Mouse (Mus musculus): ENCODE results near the gene Sycp2l. TPM values are rescaled to one million over a fixed set of nuclear protein-coding genes. Genes with fewer than 3 reads are reported as not detected.

Sycp2l gene
- polyA plus RNA-seq, 1 experiment = 0.37 TPM

DNA sequence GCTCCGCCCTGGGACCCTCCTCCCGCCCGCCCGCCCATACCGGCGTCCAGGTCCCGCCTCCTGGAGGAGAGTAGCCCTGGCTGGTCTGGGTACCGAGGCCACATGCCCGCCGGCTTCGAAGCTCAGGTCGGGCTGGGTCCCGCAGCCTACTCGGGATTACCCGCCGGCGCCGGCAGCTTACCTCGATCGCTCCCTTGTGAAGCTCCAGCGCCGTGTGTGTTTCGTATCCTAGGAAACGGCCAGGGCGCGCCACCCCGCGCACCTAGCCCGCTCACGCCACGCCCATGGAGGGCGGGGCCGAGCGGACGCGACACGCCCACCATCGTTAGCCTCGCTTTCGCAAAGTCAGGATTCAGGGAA is 34.7 kb upstream of the Sycp2l start, which contains the start of gene Mak:
Gene Mak, minus strand, starts transcription at position 286 of the 360 bp plus-strand sequence.
- peak within 1 kb of the TSS; percentile 63 for H3K4me3 ChIP-seq (ENCODE audit: low read depth, low read length)
- no peaks in the 10 kb centered on the region for H3K9me3 ChIP-seq (replicated peaks; ENCODE audit: control insufficient read depth, insufficient read depth, low read length, poor library complexity, severe bottlenecking)
- H3K9ac ChIP-seq (ENCODE audit: low read depth, poor library complexity, severe bottlenecking) = peak within 1 kb of the TSS; percentile 66
- TF ChIP-seq POLR2A (IDR thresholded peaks at IDR 0.05; ENCODE audit: insufficient read depth, low read length) (no peak), EP300 (IDR thresholded peaks at IDR 0.05; ENCODE audit: insufficient read depth, low read depth, low read length) (no peak), CTCF (IDR thresholded peaks at IDR 0.05; ENCODE audit: low read depth, low read length) (no peak)
- no peaks in the 10 kb centered on the region for H3K27me3 ChIP-seq (ENCODE audit: control insufficient read depth, insufficient read depth, low read length, poor library complexity, severe bottlenecking)
- H3K36me3 ChIP-seq (ENCODE audit: control insufficient read depth, insufficient read depth, low read length, poor library complexity, severe bottlenecking) = no peaks in the 10 kb centered on the region
- no peaks in the 10 kb centered on the region for H3K4me1 ChIP-seq (ENCODE audit: control insufficient read depth, insufficient read depth, low read length)
- no peak within 1 kb of the TSS for H3K27ac ChIP-seq (ENCODE audit: insufficient read depth, low read length)

DNA sequence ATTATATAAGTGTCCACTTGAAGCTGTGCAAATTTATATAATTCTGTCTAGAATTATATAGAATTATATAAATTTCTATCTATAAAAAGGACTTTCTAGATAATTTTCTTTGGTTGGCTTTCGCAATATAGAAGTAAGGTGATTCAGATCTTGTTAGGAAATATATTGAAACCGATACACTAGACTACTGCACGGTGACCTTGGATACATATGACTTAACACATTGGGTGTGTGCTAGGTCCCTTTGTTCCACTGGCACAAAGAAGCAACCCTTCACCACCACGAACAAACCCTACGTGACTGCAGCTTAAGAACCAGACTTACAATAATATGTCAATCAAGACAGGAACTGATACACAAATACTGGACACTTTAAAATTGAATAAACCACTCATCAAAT is 34.2 kb upstream of the Sycp2l start:
- H3K27ac ChIP-seq (ENCODE audit: insufficient read depth, low read length) = no peak overlapping the region
- H3K9ac ChIP-seq (ENCODE audit: low read depth, poor library complexity, severe bottlenecking) = no peak overlapping the region
- no peak overlapping the region for H3K4me3 ChIP-seq (ENCODE audit: low read depth, low read length)
- H3K36me3 ChIP-seq (ENCODE audit: control insufficient read depth, insufficient read depth, low read length, poor library complexity, severe bottlenecking) = no peaks in the 10 kb centered on the region
- H3K4me1 ChIP-seq (ENCODE audit: control insufficient read depth, insufficient read depth, low read length) = no peaks in the 10 kb centered on the region
- H3K9me3 ChIP-seq (replicated peaks; ENCODE audit: control insufficient read depth, insufficient read depth, low read length, poor library complexity, severe bottlenecking) = no peaks in the 10 kb centered on the region
- TF ChIP-seq EP300 (IDR thresholded peaks at IDR 0.05; ENCODE audit: insufficient read depth, low read depth, low read length) (no peak), POLR2A (IDR thresholded peaks at IDR 0.05; ENCODE audit: insufficient read depth, low read length) (no peak)
- H3K27me3 ChIP-seq (ENCODE audit: control insufficient read depth, insufficient read depth, low read length, poor library complexity, severe bottlenecking) = no peaks in the 10 kb centered on the region

DNA sequence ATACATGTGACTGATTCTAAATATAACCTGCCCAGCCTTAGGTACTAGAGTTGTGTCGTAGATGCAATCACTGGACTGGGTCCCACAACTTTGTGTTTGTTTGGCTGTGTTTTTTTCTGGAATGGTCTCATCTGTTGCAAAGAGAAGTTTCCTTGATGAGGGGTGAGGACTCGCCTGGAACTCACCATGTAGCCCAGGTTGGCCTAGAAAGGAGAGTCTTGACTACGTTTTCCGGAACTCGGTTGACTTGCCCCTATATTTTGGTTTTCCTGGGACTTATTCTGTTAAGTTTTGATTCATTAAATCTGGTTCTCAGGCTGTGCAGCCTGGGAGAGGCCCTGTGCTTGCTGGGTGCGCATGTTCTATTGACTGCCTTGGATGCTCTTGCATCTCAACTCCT is 33.4 kb upstream of the Sycp2l start:
- Histone ChIP-seq H3K9ac (ENCODE audit: low read depth, poor library complexity, severe bottlenecking) (no peak overlapping the region), H3K9me3 (replicated peaks; ENCODE audit: control insufficient read depth, insufficient read depth, low read length, poor library complexity, severe bottlenecking) (no peaks in the 10 kb centered on the region), H3K36me3 (ENCODE audit: control insufficient read depth, insufficient read depth, low read length, poor library complexity, severe bottlenecking) (no peaks in the 10 kb centered on the region), H3K4me1 (ENCODE audit: control insufficient read depth, insufficient read depth, low read length) (no peaks in the 10 kb centered on the region), H3K27me3 (ENCODE audit: control insufficient read depth, insufficient read depth, low read length, poor library complexity, severe bottlenecking) (no peaks in the 10 kb centered on the region), H3K27ac (ENCODE audit: insufficient read depth, low read length) (no peak overlapping the region), H3K4me3 (ENCODE audit: low read depth, low read length) (no peak overlapping the region)
- TF ChIP-seq CTCF (IDR thresholded peaks at IDR 0.05; ENCODE audit: low read depth, low read length) (no peak), POLR2A (IDR thresholded peaks at IDR 0.05; ENCODE audit: insufficient read depth, low read length) (no peak), EP300 (IDR thresholded peaks at IDR 0.05; ENCODE audit: insufficient read depth, low read depth, low read length) (no peak)

DNA sequence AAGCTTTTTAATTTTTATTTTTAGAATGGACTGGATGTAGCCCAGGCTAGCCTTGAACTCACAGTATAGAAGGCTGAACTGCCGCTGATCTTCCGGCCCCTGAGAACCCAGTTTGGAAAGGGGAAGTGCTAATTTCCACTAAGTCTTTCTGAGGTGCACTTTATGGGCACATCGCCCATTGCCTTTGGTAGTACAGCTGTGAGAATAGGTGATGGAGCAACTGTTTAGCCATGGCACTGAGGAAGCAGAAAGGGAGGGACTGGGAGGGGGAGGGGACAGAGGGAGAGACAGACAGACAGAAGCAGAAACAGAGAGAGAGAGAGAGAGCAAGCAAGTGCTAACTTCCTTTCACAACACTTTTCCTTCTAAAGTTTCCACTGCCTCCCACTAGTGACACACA is 29.6 kb upstream of the Sycp2l start:
- Histone ChIP-seq H3K27ac (ENCODE audit: insufficient read depth, low read length) (no peak overlapping the region), H3K9ac (ENCODE audit: low read depth, poor library complexity, severe bottlenecking) (no peak overlapping the region), H3K9me3 (replicated peaks; ENCODE audit: control insufficient read depth, insufficient read depth, low read length, poor library complexity, severe bottlenecking) (no peaks in the 10 kb centered on the region), H3K27me3 (ENCODE audit: control insufficient read depth, insufficient read depth, low read length, poor library complexity, severe bottlenecking) (no peaks in the 10 kb centered on the region), H3K4me1 (ENCODE audit: control insufficient read depth, insufficient read depth, low read length) (no peaks in the 10 kb centered on the region), H3K36me3 (ENCODE audit: control insufficient read depth, insufficient read depth, low read length, poor library complexity, severe bottlenecking) (no peaks in the 10 kb centered on the region), H3K4me3 (ENCODE audit: low read depth, low read length) (no peak overlapping the region)
- no peak for TF ChIP-seq CTCF (IDR thresholded peaks at IDR 0.05; ENCODE audit: low read depth, low read length)
- TF ChIP-seq EP300 (IDR thresholded peaks at IDR 0.05; ENCODE audit: insufficient read depth, low read depth, low read length) = no peak
- TF ChIP-seq POLR2A (IDR thresholded peaks at IDR 0.05; ENCODE audit: insufficient read depth, low read length) = no peak

DNA sequence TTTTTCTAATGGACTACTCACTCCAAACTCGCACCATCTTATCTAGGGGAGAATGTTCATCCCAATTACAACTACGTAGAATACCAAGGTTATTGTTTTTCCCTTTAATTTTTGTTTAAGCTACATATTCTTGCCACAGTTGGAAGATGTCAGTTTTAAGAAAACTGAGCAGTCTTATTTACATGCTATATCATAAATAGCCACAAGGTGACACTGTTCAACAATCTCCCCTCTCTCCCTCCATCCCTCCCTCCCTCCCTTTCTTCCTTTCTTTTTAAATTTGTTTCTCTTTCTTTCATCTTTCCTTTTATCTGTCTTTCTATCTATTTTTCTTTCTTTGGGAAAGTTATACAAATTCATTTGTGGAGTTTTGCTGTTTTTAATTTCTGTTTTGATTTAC is 29.0 kb upstream of the Sycp2l start:
- no peaks in the 10 kb centered on the region for H3K36me3 ChIP-seq (ENCODE audit: control insufficient read depth, insufficient read depth, low read length, poor library complexity, severe bottlenecking)
- no peaks in the 10 kb centered on the region for H3K4me1 ChIP-seq (ENCODE audit: control insufficient read depth, insufficient read depth, low read length)
- TF ChIP-seq EP300 (IDR thresholded peaks at IDR 0.05; ENCODE audit: insufficient read depth, low read depth, low read length) (no peak), POLR2A (IDR thresholded peaks at IDR 0.05; ENCODE audit: insufficient read depth, low read length) (no peak), CTCF (IDR thresholded peaks at IDR 0.05; ENCODE audit: low read depth, low read length) (no peak)
- H3K9me3 ChIP-seq (replicated peaks; ENCODE audit: control insufficient read depth, insufficient read depth, low read length, poor library complexity, severe bottlenecking) = no peaks in the 10 kb centered on the region
- no peak overlapping the region for H3K4me3 ChIP-seq (ENCODE audit: low read depth, low read length)
- H3K27me3 ChIP-seq (ENCODE audit: control insufficient read depth, insufficient read depth, low read length, poor library complexity, severe bottlenecking) = no peaks in the 10 kb centered on the region
- no peak overlapping the region for H3K9ac ChIP-seq (ENCODE audit: low read depth, poor library complexity, severe bottlenecking)
- no peak overlapping the region for H3K27ac ChIP-seq (ENCODE audit: insufficient read depth, low read length)

DNA sequence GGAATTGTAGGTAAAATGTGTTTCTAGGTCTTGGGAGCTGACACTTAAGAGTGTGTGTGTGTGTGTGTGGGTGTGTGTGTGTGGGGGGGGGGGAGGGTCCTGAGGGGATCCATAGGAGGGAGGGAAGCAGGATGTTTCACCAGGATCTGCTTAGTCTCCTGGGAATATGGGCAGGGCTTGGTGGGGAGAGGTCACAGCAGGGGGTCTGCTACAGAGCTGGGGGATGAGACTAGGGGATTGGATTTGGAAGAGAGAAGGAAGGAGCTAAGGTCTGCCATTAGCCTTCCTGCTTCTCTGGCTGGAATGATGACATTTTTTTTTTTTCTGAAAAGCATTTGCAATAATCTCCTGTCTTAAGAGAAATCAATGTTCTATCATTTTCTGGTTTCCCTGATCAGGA is 25.4 kb upstream of the Sycp2l start:
- Histone ChIP-seq H3K27me3 (ENCODE audit: control insufficient read depth, insufficient read depth, low read length, poor library complexity, severe bottlenecking) (no peaks in the 10 kb centered on the region), H3K9me3 (replicated peaks; ENCODE audit: control insufficient read depth, insufficient read depth, low read length, poor library complexity, severe bottlenecking) (no peaks in the 10 kb centered on the region), H3K4me1 (ENCODE audit: control insufficient read depth, insufficient read depth, low read length) (no peaks in the 10 kb centered on the region), H3K36me3 (ENCODE audit: control insufficient read depth, insufficient read depth, low read length, poor library complexity, severe bottlenecking) (no peaks in the 10 kb centered on the region), H3K4me3 (ENCODE audit: low read depth, low read length) (no peak overlapping the region), H3K27ac (ENCODE audit: insufficient read depth, low read length) (no peak overlapping the region), H3K9ac (ENCODE audit: low read depth, poor library complexity, severe bottlenecking) (no peak overlapping the region)
- no peak for TF ChIP-seq POLR2A (IDR thresholded peaks at IDR 0.05; ENCODE audit: insufficient read depth, low read length)
- TF ChIP-seq CTCF (IDR thresholded peaks at IDR 0.05; ENCODE audit: low read depth, low read length) = no peak
- TF ChIP-seq EP300 (IDR thresholded peaks at IDR 0.05; ENCODE audit: insufficient read depth, low read depth, low read length) = no peak
